Mouse (Mus musculus): Measurements from ENCODE around the gene Tubgcp2. TPM values are rescaled to one million over a fixed set of nuclear protein-coding genes. Genes with fewer than 3 reads are reported as not detected.

Gene Tubgcp2
- polyA plus RNA-seq, 1 experiment from 2014 or later, result 55.3 TPM

GRCm38 (mm10) chr7:139978278-139978892, 58.1 kb downstream of the Tubgcp2 start, which contains the start of gene 6430531B16Rik:
Gene 6430531B16Rik, minus strand, starts transcription at chr7:139978755.
- Histone ChIP-seq H3K27ac (replicated peaks) (no peak within 1 kb of the TSS), H3K9ac (peak within 1 kb of the TSS; percentile 12; the same call in 1 of the 2 replicates), H3K27me3 (no peaks in the 10 kb centered on the region), H3K4me3 (replicated peaks) (peak within 1 kb of the TSS; percentile 48), H3K4me2 (replicated peaks) (peak within 1 kb of the TSS; percentile 70), H3K36me3 (0 out of 2 replicates have a peak, but pooled peaks cover 3% of the 10 kb centered on the region), H3K4me1 (peaks cover 14% of the 10 kb centered on the region), H3K9me3 (replicated peaks) (no peaks in the 10 kb centered on the region)
- ATAC-seq (ENCODE audit: insufficient number of reproducible peaks, low FRiP score, low TSS enrichment, low read depth), result peak; percentile 84
- 5% methylated on average over 32 of the region's 32 CpGs for WGBS

- no peaks in the 10 kb centered on the region for H3K36me3 ChIP-seq
- H3K9ac ChIP-seq, result no peak overlapping the region
- peaks cover 14% of the 10 kb centered on the region for H3K4me1 ChIP-seq
- H3K27ac ChIP-seq (replicated peaks), result no peak overlapping the region
- H3K27me3 ChIP-seq, result no peaks in the 10 kb centered on the region
- 47% methylated on average over 5 of the region's 5 CpGs for WGBS
- H3K4me3 ChIP-seq (replicated peaks), result no peak overlapping the region
- H3K4me2 ChIP-seq (replicated peaks), result no peak overlapping the region
- no peak for ATAC-seq (ENCODE audit: insufficient number of reproducible peaks, low FRiP score, low TSS enrichment, low read depth)
- no peaks in the 10 kb centered on the region for H3K9me3 ChIP-seq (replicated peaks)
These were observed 61.0 kb downstream of the Tubgcp2 start for GRCm38 (mm10) chr7:139975471-139975870.

GRCm38 (mm10) chr7:139974307-139974706, 62.2 kb downstream of the Tubgcp2 start:
- H3K9ac ChIP-seq, result no peak overlapping the region
- H3K36me3 ChIP-seq, result no peaks in the 10 kb centered on the region
- no peak overlapping the region for H3K4me3 ChIP-seq (replicated peaks)
- H3K27ac ChIP-seq (replicated peaks), result no peak overlapping the region
- no peak for ATAC-seq (ENCODE audit: insufficient number of reproducible peaks, low FRiP score, low TSS enrichment, low read depth)
- H3K4me1 ChIP-seq, result peaks cover 19% of the 10 kb centered on the region
- no peaks in the 10 kb centered on the region for H3K9me3 ChIP-seq (replicated peaks)
- H3K4me2 ChIP-seq (replicated peaks), result no peak overlapping the region
- 85% methylated on average over 10 of the region's 10 CpGs for WGBS
- no peaks in the 10 kb centered on the region for H3K27me3 ChIP-seq

DNA sequence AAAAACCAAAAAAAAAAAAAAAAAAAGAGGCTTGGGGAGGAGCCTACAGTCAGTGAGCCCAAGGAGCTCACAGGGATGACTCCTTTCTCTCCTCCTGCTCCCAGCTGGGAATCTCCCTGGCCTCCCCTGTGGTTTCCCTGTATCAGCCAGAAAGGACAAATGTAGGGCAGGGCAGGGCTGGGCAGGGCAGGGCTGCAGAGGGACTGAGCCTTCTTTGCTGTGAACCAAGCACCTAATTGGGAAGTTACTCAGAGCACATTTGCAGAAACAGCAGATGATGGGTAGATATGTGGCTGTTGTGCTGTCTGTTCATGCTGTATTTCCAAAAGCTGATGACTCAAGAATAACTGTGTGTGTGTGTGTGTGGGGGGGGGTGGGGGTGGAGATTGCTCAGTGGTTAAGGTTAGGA, 63.5 kb downstream of the Tubgcp2 start:
- no peak overlapping the region for H3K9ac ChIP-seq
- H3K36me3 ChIP-seq, result no peaks in the 10 kb centered on the region
- H3K27ac ChIP-seq (replicated peaks), result no peak overlapping the region
- peaks cover 9% of the 10 kb centered on the region for H3K4me1 ChIP-seq
- no peak overlapping the region for H3K4me2 ChIP-seq (replicated peaks)
- no peaks in the 10 kb centered on the region for H3K27me3 ChIP-seq
- H3K9me3 ChIP-seq (replicated peaks), result no peaks in the 10 kb centered on the region
- ATAC-seq (ENCODE audit: insufficient number of reproducible peaks, low FRiP score, low TSS enrichment, low read depth), result no peak
- H3K4me3 ChIP-seq (replicated peaks), result no peak overlapping the region

GRCm38 (mm10) chr7:139971436-139971835, 65.0 kb downstream of the Tubgcp2 start:
- Histone ChIP-seq H3K9ac (no peak overlapping the region), H3K27me3 (no peaks in the 10 kb centered on the region), H3K36me3 (no peaks in the 10 kb centered on the region), H3K9me3 (replicated peaks) (no peaks in the 10 kb centered on the region), H3K4me3 (replicated peaks) (no peak overlapping the region), H3K4me1 (peaks cover 7% of the 10 kb centered on the region), H3K27ac (replicated peaks) (0 out of 2 replicates have a peak overlapping the region, but pooled peaks have one; percentile 28), H3K4me2 (replicated peaks) (no peak overlapping the region)
- WGBS, result 59% methylated on average over 6 of the region's 6 CpGs
- ATAC-seq (ENCODE audit: insufficient number of reproducible peaks, low FRiP score, low TSS enrichment, low read depth), result no peak

- no peak overlapping the region for H3K4me2 ChIP-seq (replicated peaks)
- 0 out of 2 replicates have a peak, but pooled peaks have one; percentile 22 for ATAC-seq (ENCODE audit: insufficient number of reproducible peaks, low FRiP score, low TSS enrichment, low read depth)
- no peaks in the 10 kb centered on the region for H3K27me3 ChIP-seq
- 0 out of 2 replicates have a peak overlapping the region, but pooled peaks have one; percentile 28 for H3K27ac ChIP-seq (replicated peaks)
- H3K4me1 ChIP-seq, result peaks cover 7% of the 10 kb centered on the region
- no peaks in the 10 kb centered on the region for H3K9me3 ChIP-seq (replicated peaks)
- no peak overlapping the region for H3K9ac ChIP-seq
- H3K4me3 ChIP-seq (replicated peaks), result no peak overlapping the region
- 49% methylated on average over 5 of the region's 5 CpGs for WGBS
- no peaks in the 10 kb centered on the region for H3K36me3 ChIP-seq
These were observed 65.5 kb downstream of the Tubgcp2 start for GRCm38 (mm10) chr7:139970979-139971378.

DNA sequence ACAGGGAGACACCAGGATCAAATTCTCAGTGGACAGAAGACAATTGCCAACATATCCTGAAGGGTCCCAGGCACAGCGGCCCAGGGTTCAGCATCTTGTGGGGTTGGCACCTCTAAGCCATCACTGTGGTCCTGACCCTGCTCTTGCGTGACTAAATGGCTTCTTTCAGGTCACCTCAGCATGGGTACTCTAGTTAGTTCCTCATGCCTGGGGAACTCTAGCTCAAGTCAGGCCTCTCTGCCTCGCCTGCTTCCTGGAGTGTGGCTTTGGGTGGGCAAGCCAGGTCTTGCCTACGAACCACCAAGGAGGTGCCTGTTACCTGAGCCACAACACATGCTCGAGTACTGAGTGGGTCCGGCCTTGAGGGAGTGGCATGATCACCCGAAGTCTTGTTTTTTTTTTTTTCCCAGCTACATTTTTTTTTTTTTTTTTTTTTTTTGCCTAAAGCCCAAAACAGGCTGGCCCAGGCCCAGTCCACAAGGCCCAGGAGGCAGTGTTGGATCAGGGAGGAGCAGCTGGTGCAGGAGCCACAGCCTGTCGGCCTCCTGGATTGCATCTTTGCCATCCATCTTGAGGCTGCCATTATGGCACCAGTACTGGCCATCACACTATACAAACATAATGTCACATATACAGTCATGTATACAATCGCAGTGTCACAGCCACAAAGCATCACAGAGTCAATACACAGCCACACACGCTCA, 66.1 kb downstream of the Tubgcp2 start:
- 0 out of 2 replicates have a peak, but pooled peaks have one; percentile 35 for ATAC-seq (ENCODE audit: insufficient number of reproducible peaks, low FRiP score, low TSS enrichment, low read depth)
- Histone ChIP-seq H3K9ac (no peak overlapping the region), H3K27me3 (no peaks in the 10 kb centered on the region), H3K36me3 (no peaks in the 10 kb centered on the region), H3K4me3 (replicated peaks) (no peak overlapping the region), H3K27ac (replicated peaks) (peak overlapping the region; percentile 28), H3K4me1 (peaks cover 7% of the 10 kb centered on the region), H3K9me3 (replicated peaks) (no peaks in the 10 kb centered on the region), H3K4me2 (replicated peaks) (no peak overlapping the region)
- WGBS, result 59% methylated on average over 10 of the region's 10 CpGs

- Histone ChIP-seq H3K4me1 (peaks cover 7% of the 10 kb centered on the region), H3K4me3 (replicated peaks) (no peak overlapping the region), H3K9ac (no peak overlapping the region), H3K27me3 (no peaks in the 10 kb centered on the region), H3K9me3 (replicated peaks) (no peaks in the 10 kb centered on the region), H3K4me2 (replicated peaks) (no peak overlapping the region), H3K36me3 (no peaks in the 10 kb centered on the region), H3K27ac (replicated peaks) (peak overlapping the region; percentile 28)
- 17% methylated on average over 10 of the region's 10 CpGs for WGBS
- no peak for ATAC-seq (ENCODE audit: insufficient number of reproducible peaks, low FRiP score, low TSS enrichment, low read depth)
These were observed 66.9 kb downstream of the Tubgcp2 start for GRCm38 (mm10) chr7:139969348-139970130.

DNA sequence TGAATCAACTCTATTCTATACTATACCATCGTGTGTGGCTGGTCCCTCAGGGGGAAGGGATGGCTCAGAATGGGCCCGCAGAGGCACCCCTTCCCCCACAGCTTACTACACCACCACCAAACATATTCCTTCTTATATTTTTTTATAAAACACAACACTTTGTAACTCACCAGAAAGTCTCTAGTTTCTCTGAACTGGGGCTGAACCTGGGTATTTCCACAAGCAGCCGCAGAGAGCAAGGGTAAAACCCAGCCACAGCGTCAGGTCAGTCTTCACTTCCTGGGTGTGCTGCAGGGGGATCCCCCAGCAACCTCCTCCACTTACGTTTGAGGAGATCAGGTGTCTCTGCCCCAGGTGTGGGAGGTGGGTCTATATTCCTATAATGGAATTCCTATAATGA, 68.0 kb downstream of the Tubgcp2 start:
- Histone ChIP-seq H3K27ac (replicated peaks) (no peak overlapping the region), H3K9ac (no peak overlapping the region), H3K4me2 (replicated peaks) (no peak overlapping the region), H3K9me3 (replicated peaks) (no peaks in the 10 kb centered on the region), H3K36me3 (no peaks in the 10 kb centered on the region), H3K4me1 (peaks cover 7% of the 10 kb centered on the region), H3K4me3 (replicated peaks) (no peak overlapping the region), H3K27me3 (no peaks in the 10 kb centered on the region)
- no peak for ATAC-seq (ENCODE audit: insufficient number of reproducible peaks, low FRiP score, low TSS enrichment, low read depth)
- 41% methylated on average over 5 of the region's 5 CpGs for WGBS

DNA sequence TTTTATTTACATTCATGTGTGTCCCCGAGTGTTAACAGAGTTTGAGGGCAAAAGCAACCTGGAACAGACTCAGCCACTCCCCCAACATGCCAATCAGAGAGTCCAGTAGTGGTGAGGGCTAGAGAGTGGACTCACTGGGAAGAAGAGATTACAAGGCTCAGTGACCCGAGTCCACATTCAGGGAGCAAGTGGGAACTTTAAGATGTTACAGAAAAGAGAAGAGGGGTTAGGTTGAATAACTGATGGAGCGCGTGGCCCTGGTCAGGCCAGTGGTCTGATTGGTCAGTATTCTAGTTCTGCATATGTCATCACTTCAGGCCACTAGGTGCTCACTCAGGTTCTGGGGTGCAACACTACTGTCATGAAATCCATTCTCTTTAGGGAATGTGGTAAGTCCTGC, 69.3 kb downstream of the Tubgcp2 start:
- no peak for ATAC-seq (ENCODE audit: insufficient number of reproducible peaks, low FRiP score, low TSS enrichment, low read depth)
- no peaks in the 10 kb centered on the region for H3K9me3 ChIP-seq (replicated peaks)
- H3K36me3 ChIP-seq, result no peaks in the 10 kb centered on the region
- peaks cover 7% of the 10 kb centered on the region for H3K4me1 ChIP-seq
- no peaks in the 10 kb centered on the region for H3K27me3 ChIP-seq
- H3K4me2 ChIP-seq (replicated peaks), result no peak overlapping the region
- H3K4me3 ChIP-seq (replicated peaks), result no peak overlapping the region
- H3K27ac ChIP-seq (replicated peaks), result no peak overlapping the region
- H3K9ac ChIP-seq, result no peak overlapping the region
- WGBS, result 17% methylated on average over 4 of the region's 4 CpGs

DNA sequence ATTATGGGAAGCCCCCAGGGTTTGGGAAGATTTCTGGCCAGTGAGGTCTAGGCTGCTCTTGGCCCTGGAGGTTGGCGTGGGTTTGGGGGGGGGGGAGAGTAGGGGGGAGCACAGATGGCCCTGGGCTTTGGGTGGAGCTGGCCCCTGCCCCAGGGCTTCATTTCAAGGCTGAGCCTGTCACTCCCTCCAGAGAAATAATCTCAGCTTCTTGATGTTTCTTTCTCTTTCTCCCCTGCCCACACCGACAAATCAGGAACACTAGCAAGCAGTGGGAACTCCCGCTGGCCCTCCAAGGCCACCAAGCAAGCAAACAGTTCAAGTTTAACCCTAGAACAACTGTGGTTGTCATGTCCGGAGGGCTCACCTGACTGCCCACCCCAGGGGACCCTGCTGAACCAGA, 72.7 kb downstream of the Tubgcp2 start:
- WGBS, result 56% methylated on average over 4 of the region's 4 CpGs
- Histone ChIP-seq H3K4me2 (replicated peaks) (no peak overlapping the region), H3K36me3 (no peaks in the 10 kb centered on the region), H3K27me3 (no peaks in the 10 kb centered on the region), H3K27ac (replicated peaks) (no peak overlapping the region), H3K9ac (no peak overlapping the region), H3K9me3 (replicated peaks) (no peaks in the 10 kb centered on the region), H3K4me3 (replicated peaks) (no peak overlapping the region), H3K4me1 (no peaks in the 10 kb centered on the region)
- ATAC-seq (ENCODE audit: insufficient number of reproducible peaks, low FRiP score, low TSS enrichment, low read depth), result no peak
